Mouse (Mus musculus): Measurements from ENCODE around the gene Tmc3. TPM values are rescaled to one million over a fixed set of nuclear protein-coding genes. Genes with fewer than 3 reads are reported as not detected.

Gene Tmc3
- total RNA-seq, 2 experiments from 2014 or later = not detected

DNA sequence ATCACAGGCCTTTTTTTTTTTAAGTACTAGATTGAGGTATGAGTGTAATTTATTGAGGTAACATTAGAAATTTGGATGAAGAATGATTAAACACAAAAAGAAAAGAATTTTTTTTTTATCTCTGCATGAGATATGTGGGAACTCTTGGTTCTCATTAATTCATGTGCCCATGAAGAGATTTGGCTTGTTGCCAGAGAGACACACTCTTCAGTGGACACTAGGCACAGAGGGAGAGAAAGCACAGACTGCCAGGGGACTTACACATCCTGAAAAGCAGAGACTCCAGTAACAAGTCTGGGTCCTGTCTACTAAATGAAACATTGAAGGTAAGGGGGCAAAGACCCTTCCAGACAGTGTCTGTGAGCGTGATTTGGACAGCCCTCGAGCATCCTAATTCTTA lies 51.0 kb downstream of the Tmc3 start:
- no peak for ATAC-seq (ENCODE audit: poor library complexity, severe bottlenecking)

DNA sequence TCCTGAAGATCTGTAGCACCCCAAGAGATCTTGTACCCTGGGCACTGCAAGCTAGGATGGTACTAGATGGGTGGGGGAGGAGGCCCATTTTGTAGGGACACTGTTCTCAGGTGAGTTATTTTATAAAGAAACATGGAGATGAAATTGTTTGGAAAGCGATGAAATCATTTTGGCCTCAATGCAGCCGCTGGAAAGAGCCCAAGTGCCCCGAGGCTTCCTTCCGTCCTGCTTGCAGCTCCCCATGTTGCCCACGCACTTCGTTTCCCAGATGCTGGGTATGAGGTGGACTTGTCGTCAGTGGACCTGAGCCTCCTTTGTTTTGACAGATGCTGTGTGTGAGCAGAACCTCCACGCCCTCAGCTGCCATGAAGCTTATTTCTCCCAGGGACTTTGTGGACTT lies 51.7 kb downstream of the Tmc3 start:
- no peak for ATAC-seq (ENCODE audit: poor library complexity, severe bottlenecking)

DNA sequence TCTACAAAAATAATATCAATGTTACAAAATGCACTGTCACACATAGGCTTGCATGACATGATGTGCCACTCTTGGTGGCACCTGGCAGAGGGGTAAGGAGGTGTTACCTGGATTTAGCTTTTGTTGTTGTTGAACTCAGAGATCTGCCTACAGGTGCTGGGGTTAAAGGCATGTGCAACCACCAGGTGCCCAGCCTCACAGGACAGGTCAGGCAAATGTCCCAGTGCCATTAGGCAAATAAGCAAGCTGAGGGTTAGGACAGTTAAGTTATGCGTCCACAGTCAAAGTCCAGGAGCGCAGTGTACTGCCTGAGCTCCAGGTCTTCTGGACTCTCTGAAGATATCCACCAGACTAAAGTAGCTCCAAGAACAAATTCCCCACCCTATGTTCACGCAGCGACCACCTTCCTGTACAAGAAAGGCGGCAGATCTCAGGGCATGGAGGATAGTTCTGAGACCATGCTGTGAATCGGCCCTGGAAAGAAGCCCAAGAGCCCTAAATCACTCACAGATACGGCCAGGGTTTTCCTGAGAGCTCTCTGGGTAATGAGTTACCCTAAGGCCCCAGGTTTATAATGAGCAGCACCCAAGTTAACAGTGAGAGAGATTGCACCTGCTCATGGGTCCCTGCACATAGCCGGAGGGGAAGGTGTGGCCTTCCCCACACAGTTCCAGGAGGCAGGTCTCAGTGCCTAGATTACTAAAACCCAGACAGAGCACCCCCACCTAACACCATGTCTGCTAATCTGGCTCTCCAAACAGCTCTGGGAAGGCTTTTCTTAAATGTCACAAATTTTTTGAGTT lies 53.3 kb downstream of the Tmc3 start:
- ATAC-seq (ENCODE audit: poor library complexity, severe bottlenecking) = no peak

DNA sequence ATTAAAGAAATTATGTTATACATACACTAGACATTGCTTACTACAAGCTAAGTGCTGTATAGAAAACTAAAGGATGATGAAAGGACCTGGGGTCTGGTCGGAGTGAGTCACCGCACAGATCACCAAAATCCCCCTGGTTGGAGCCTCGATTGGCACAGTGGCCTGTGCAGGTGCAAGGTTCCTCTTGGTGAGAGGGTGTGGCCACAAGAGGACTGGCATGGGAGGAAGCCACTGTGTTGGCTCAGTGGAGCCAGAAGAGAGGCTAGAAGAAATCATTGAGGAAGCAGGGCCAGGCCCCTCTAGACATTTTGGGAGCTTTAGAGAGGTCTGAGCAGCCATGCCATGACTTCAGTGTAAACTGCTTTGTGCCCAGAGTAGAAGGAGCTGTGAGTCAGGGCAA lies 54.4 kb downstream of the Tmc3 start:
- ATAC-seq (ENCODE audit: poor library complexity, severe bottlenecking) = peak; percentile 81

DNA sequence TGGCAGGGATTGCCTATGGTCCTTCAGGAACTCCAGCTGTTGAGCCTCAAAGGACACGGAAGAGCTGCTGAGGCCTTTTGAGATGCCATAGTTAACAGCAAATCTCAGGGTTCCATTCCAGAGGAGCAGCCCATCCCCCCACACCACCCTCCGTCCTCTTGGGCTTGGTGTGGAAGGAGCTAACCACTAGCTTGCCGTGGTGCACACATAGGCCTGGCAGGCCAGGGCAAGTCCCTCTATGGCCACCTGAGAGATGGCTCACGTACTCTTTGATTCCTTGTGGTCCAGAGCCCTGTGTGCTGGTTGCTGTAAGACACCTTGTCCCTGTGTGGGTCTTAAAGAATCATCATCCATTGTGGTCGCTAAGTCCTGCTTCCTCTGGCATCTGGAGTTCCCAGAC lies 55.9 kb downstream of the Tmc3 start:
- no peak for ATAC-seq (ENCODE audit: poor library complexity, severe bottlenecking)

DNA sequence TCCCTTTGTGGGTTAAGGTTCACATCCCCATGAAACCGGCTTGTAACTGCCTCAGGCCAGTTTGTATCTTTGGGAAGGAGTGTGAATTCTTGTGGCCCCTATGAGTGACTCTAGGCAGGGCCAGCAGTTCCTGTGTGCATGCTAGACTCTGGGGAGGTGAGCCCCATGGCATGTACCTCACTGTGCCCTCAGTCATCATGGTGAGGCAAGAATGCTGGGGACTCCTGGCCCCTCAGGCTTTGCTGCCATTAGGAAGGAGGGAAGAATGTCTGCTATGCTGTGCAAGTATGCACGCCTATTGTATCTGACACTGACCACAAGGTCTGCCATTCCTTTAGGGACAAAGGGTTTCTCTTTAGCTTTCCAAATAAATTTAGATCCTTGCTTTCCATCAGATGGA lies 56.4 kb downstream of the Tmc3 start:
- no peak for ATAC-seq (ENCODE audit: poor library complexity, severe bottlenecking)

DNA sequence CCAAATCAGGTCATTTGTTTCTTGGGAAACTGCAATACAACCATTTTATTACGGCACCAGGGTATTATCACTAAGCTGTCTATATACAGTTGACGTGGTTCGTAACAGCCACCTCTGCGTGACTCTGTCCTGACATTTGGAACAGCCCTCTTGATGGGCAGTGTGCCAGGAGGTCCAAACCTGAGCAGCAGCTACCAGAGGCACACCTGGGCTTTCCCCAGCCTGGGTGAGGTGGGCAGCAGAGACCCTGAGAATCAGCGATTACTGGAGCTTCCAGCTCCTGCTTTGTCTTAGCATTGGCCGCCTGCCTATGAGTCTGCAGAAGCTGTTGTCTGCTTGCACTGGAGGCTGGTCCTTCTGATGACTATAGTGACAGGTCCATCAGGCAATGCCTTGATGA lies 58.9 kb downstream of the Tmc3 start:
- no peak for ATAC-seq (ENCODE audit: poor library complexity, severe bottlenecking)

DNA sequence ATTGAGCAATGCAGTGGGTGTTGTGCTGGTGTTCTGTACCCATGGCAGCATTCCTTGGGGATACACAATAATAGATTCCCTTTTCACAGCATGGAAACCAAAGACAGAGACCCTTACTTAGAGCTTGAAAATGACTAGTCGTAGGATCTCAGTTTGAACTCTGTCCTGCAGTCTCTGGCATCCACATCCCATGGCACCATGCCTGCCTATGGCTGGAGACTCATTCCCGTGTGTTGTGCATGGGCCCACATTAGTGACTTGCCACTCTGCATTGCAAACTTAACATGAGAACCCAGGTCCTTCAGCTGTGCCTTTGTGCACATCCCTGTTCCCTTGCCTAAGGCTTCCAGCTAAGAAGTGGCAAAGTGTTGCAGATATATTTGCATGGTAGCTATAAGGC lies 60.0 kb downstream of the Tmc3 start:
- no peak for ATAC-seq (ENCODE audit: poor library complexity, severe bottlenecking)

DNA sequence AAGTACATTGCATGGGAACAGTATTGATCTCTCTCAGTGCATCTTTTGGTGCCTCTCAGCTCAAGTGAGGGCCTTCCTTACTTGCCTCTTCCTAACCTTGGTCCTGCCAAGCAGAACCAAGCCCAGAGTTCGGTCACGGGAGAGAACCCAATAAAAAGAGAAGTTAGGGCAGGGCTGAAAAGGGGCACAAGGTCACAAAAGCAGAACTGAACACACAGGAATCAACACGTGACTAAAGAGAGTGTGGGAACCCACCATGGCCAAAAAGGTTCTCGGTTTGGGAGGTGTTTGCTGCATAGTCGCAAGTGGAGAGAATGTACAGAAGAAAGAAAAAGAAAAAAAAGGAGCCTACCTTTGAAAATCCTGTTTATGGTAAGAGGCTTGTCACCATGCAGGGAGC lies 60.7 kb downstream of the Tmc3 start:
- ATAC-seq (ENCODE audit: poor library complexity, severe bottlenecking) = peak; percentile 79

DNA sequence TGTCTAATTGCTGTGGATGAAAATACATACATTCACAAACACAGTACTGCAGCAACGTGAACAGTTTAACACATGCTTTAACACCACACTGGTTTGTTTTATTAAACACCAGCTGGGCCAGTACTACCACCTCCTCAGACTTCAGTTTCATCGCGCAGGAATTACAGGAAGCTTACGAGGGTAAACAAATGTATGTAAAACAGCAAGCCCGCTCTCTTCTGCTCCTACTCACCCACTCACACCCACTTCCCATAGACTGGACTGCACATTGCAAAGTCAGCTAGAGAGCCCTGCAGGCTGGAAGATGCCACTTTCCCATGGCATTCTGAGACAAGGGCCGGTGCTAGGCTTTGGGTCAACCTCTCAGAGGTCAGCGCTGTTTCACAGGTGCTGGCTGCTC lies 64.1 kb downstream of the Tmc3 start:
- ATAC-seq (ENCODE audit: poor library complexity, severe bottlenecking) = no peak

DNA sequence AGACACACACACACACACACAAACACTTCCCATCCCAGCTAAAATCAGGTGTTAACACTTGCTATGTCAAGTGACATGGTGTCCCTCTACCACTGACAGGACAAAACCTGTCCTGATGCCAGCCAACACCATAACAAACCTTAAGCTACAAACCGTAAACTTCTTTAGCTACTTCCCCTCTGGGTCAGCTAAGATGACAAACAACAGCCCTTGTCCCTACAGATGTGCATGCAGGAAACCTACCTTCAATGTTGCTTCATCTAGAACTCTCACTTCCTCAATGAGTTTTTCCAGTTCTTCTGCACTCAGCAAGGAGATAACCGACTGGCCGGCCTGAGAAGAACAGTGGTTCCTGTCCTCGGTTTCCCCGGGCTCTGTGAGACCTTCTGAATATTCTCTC lies 65.9 kb downstream of the Tmc3 start:
- ATAC-seq (ENCODE audit: poor library complexity, severe bottlenecking) = peak; percentile 50

DNA sequence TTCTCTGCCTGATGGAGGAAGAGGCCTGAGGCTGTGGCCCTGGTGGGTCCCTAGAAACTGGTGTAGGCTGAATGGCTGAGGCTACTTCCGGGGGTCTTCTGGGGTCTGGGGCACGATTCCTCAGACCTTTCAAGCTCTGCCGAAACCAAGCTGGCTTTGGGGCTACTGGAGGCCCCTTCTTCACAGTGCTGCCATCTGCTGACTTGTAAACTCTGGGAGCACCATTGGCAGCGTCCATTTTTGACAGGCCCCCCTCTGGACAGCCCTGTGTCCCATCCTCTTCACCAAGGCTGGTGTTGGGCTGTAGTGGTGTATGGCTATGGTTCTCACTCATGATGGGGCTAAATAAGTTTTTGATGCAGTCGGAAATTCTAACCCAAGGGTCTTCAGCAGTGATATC lies 67.8 kb downstream of the Tmc3 start:
- no peak for ATAC-seq (ENCODE audit: poor library complexity, severe bottlenecking)

DNA sequence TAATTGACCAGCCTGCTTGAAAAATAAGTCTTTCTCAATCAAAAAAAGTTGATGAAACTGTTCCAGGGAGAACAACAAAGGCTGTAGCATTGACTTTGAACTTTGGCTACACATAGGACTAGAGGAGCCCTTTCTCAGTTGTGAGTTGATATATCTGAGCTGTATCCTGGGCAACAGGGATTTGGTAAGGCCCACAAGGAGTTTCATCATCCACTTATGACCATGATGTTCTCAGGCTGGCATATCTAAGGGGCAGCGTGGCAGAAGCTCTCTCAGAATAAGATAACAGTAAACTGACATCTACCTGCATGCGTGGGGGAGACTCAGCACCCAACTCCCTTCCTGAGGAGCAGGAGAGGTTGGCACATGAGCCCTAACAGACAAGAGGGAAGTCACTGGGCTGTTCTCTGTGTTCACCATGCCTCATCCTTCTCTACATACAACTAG lies 68.9 kb downstream of the Tmc3 start:
- ATAC-seq (ENCODE audit: poor library complexity, severe bottlenecking) = peak; percentile 37

DNA sequence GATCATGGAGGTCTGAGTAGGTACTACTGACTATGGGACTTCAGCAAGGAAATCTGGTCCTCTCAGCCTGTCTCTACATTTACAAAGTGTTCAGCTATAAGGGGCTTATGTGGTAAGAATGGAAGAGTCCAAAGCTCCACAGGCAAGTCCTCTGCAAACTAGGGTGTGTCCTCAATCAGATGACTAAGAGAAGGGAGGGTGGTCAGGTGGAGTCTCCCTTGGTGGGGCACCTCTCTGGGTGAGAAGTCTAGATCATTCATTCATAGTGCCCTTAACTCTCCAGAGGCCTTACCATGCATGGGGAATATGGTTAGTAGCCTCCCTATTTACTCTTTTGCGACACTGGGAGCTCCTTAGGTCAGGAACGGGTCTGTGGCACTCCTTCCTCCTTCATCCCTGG lies 69.5 kb downstream of the Tmc3 start:
- no peak for ATAC-seq (ENCODE audit: poor library complexity, severe bottlenecking)

DNA sequence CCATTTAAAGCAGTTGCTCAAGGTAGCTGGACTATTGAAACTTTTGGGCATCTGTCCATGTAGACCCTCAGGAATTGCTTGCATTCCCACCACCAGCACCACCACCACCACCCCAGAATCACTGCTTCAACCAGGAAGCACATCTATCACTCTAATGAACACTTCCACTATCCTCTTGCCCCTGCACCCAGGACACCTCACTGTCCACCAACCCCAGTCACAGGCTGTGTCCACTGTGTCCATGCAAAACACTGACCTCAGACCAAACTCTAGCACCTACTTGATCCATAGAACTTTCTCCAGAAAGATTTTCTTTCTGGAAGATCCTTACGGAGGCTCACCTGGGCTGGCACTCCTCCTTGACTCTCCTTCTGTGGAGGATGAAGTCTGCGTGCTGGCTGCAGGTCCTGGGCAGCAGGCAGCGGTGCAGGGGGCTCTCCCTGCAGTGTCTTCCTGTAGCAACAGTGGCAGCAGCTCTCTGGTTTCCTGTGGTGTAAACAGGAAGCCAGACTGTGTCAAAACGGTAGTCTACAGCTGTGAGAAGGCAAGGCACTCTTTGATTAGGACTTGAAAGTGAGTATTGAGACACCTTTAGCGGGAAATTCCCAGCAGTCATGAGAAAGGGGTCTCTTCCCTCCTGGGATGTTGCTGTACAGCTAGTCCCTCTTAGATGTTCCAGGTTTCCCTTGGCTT lies 70.4 kb downstream of the Tmc3 start:
- ATAC-seq (ENCODE audit: poor library complexity, severe bottlenecking) = peak; percentile 50

DNA sequence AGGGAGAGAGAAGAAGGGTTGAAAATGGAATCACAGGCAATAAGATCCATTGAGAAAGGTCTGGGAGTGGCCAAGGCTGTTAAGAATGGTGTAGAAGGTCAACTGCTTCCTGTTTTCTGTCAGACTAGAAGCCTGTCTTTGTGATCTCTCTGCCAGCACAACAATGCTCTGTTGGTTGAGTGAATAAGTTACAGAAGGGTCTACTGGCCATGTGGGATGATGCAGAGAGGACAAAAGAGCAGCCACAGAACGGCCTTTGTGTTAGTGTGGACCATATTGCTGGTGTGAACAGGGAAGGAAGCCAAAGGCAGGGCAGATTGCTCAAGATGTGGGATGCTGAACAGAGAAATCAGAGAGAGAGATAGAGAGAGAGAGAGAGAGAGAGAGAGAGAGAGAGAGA lies 74.0 kb downstream of the Tmc3 start:
- ATAC-seq (ENCODE audit: poor library complexity, severe bottlenecking) = peak; percentile 28

DNA sequence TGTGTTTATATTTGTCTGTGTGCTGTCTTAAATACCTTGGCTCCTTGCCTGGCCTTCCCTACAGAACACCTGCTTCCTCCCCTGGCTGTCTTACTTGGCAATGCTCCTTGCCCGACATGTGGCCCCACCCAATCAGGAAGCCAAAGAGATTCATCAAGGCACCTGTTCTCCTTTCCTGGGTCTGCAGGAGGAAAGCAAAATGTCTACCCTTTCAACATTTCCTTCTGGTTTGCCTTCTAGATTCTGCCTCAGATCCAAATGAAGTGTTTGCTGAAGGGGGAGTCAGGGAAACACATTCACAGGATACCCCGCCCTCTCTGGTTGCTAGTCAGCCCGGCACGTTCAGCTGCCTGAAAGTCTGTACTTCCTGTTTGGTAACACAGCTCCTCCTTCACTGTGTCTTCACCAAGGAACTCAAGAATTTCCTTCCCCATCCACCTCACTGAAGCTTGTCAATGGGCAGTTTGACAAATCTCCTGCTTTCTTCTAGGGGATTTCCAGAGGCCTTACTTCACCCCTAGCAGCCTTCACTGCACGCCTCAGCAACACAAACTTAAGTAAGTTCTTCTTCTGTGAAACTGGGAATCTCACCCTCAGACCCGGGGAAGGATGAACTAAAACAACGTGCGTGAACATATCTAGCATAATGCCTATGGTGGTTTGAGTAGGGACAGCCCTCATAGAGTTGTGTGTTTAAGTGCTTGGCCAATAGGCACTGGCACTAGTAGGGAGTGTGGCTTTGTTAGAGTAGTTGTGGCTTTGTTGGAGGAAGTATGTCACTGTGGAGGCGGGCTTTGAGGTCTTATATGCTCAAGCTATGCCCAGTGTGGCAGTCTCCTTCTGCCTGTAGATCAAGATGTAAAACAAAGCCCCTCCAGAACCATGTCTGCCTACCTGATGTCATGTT lies 74.7 kb downstream of the Tmc3 start:
- peak; percentile 74 for ATAC-seq (ENCODE audit: poor library complexity, severe bottlenecking)

DNA sequence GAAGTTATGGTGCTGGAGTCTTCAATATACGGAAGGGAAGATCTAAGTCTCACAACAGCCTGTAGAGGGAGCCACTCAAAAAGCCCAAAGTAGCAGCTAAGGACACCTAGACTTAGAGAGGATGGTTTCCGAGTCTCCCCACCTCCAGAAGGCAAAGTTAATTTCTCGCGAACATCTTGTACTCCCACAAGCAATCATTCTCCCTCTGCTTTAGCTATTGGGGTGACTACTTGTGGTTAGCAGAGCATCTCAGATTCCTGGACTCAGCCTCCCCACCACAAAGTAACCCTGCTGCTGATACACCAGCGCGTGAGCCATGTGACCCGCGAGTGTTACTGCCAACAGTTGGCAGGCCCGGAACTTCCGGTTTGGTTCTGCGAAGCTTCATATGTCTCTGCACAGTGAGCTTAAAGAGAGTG lies 75.6 kb downstream of the Tmc3 start:
- ATAC-seq (ENCODE audit: poor library complexity, severe bottlenecking) = no peak

DNA sequence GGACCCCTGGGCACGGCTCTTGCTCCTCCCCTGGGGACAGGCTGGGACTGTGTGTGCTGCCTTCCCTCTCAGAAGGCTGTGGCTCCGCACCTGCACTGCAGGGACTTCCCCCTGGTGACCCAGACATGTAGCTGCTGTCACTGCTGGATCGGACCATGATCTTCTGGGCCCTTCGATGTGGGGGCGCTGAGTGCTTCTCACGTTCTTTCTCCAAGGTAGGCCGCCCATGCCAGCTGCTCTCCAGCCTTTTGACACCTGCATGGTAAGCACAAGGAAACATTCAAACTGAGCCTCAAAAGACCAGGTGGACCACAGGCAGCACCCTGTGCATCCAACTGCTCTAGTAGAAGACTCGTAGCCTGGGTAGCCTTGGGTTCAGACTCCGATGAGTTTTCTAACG lies 76.3 kb downstream of the Tmc3 start:
- no peak for ATAC-seq (ENCODE audit: poor library complexity, severe bottlenecking)

DNA sequence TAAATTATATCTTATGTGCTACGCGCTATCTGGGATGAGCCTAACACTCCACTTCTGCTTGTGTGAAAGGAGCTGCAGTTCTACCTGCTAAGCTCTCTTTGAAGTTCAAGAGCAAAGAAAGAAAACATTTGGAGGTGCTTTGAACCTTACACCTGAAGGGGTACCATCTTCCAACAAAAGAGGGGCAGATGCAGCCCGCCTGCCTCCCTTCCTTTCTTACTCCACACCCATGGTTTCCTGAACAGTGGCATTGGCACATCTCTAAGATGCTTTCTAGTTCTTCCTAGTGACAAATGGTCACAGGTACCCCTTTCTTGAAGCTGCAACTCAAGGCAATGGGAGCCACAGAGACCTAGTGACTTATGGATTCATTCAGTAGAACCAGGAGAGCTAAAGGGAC lies 77.0 kb downstream of the Tmc3 start:
- no peak for ATAC-seq (ENCODE audit: poor library complexity, severe bottlenecking)

DNA sequence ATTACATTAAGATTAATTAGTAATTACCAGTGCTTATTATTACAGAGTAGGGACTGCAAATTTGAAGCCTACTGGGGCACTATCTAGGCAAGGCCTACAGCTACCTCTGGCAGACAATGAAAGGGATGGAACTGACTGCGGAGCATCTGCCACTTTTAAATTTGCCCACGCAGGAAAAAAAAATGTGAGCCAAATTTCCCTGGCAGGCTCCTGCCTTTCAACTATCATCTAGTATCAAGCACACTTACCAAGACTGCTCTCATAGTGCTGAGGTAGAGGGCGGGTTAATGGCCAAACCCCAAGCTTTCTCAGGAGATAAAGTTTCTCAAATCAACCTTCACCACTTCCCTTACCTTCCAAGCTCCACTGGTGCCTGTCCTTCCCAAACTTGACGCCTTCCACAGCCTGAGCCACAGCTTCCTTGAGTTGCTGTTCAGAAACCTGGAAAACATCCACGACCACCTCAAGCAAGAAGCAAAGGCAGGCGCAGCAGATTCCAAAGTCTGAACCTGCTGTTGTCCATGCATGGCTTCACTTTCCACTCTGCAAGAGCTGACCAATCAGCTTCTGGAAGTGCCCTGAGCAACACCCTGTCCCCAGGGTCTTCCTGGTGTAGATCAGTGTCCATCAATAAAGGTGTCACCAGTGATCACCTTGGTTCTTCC lies 78.1 kb downstream of the Tmc3 start:
- ATAC-seq (ENCODE audit: poor library complexity, severe bottlenecking) = no peak

Data from megakaryocyte, adult 5-6 weeks (primary cell).